ENCODE assay signal across 30 mouse cellular contexts in genomic region chr6:4693544-4693943, GRCm38 (mm10). TPM values are rescaled to one million over a fixed set of nuclear protein-coding genes. Genes with fewer than 3 reads are reported as not detected.
A peak's percentile ranks its signal among the peaks of the same experiment; 100 is the strongest.
DNase-seq lines count a peak whose midpoint lies in the region; ATAC-seq and TF ChIP-seq lines count a peak whose summit lies in the region.
"Had no signal": no experiment of that assay in that cellular context is flagged by ENCODE, and none has a peak within 500 bp of the region (broad histone marks: within the 10 kb centered on the region; RNA-seq: fewer than 3 reads in every experiment).

No protein-coding gene starts in this region.

- WGBS in lung, embryonic 14.5 days: 39% methylated on average over 10 of the region's 10 CpGs
- 41% methylated on average over 10 of the region's 10 CpGs for WGBS in embryonic facial prominence, embryonic 10.5 days

- no peaks in the 10 kb centered on the region for H3K4me1 ChIP-seq in lung, embryonic 14.5 days (ENCODE audit: insufficient read depth)
- H3K4me1 ChIP-seq in embryonic facial prominence, embryonic 10.5 days: peaks cover 19% of the 10 kb centered on the region
- H3K4me1 ChIP-seq: embryonic facial prominence, embryonic 13.5 days; forebrain, embryonic 13.5 days; heart, embryonic 12.5 days; heart, embryonic 15.5 days; hindbrain, embryonic 10.5 days; hindbrain, embryonic 13.5 days; intestine, embryonic 15.5 days had no signal

- no peak overlapping the region for H3K4me2 ChIP-seq in lung, embryonic 14.5 days
- H3K4me2 ChIP-seq: embryonic facial prominence, embryonic 13.5 days; forebrain, embryonic 13.5 days; heart, embryonic 12.5 days; heart, embryonic 15.5 days; hindbrain, embryonic 13.5 days; intestine, embryonic 15.5 days had no signal

- H3K27ac ChIP-seq in lung, embryonic 14.5 days (ENCODE audit: low read depth): no peak overlapping the region
- H3K27ac ChIP-seq in embryonic facial prominence, embryonic 10.5 days (replicated peaks): peak overlapping the region; percentile 36; the same call in 1 of the 2 replicates
- H3K27ac ChIP-seq: embryonic facial prominence, embryonic 13.5 days; forebrain, embryonic 13.5 days; gastrocnemius, adult 2 months; heart, embryonic 15.5 days; hindbrain, embryonic 10.5 days; hindbrain, embryonic 13.5 days; intestine, embryonic 15.5 days had no signal

- no peaks in the 10 kb centered on the region for H3K9me3 ChIP-seq in lung, embryonic 14.5 days (ENCODE audit: low read depth, low read length)
- H3K9me3 ChIP-seq in embryonic facial prominence, embryonic 10.5 days: no peaks in the 10 kb centered on the region
- H3K9me3 ChIP-seq: forebrain, embryonic 13.5 days; G1E; heart, embryonic 12.5 days; heart, embryonic 15.5 days; hindbrain, embryonic 10.5 days; hindbrain, embryonic 13.5 days; intestine, embryonic 15.5 days had no signal

- no peak overlapping the region for H3K4me3 ChIP-seq in lung, embryonic 14.5 days (ENCODE audit: low read depth, low read length)
- no peak overlapping the region for H3K4me3 ChIP-seq in embryonic facial prominence, embryonic 10.5 days
- H3K4me3 ChIP-seq: embryonic facial prominence, embryonic 13.5 days; erythroblast, embryonic 14.5 days; forebrain, embryonic 13.5 days; gastrocnemius, adult 2 months; heart, embryonic 12.5 days; heart, embryonic 15.5 days; hindbrain, embryonic 10.5 days; hindbrain, embryonic 13.5 days; intestine, embryonic 15.5 days had no signal

- peak; percentile 36 for DNase-seq in embryo, embryonic 10.5 days (ENCODE audit: low spot score)
- DNase-seq in embryo, embryonic 9.5 days (ENCODE audit: extremely low spot score): no peak
- DNase-seq in lung, embryonic 14.5 days: peak; percentile 37
- no peak for DNase-seq in lung, postnatal 14 days
- peak; percentile 42 for DNase-seq in embryonic facial prominence, embryonic 10.5 days (ENCODE audit: low spot score)
- DNase-seq: adrenal gland, postnatal 10 days; adrenal gland, postnatal 36 days; B cell, adult 2 months; cerebellum, adult 18-20 months; cerebellum, adult 9-10 months; cerebellum, postnatal 14 days; forebrain, postnatal 0 days; gastrocnemius, adult 2 months; gastrocnemius, postnatal 14 days; heart, adult 18-20 months; heart, postnatal 10 days; heart, postnatal 36 days had no signal

- TF ChIP-seq CTCF in lung, embryonic 14.5 days (IDR thresholded peaks at IDR 0.05; ENCODE audit: low read depth): no peak

- no peaks in the 10 kb centered on the region for H3K27me3 ChIP-seq in lung, embryonic 14.5 days (ENCODE audit: insufficient read depth, low read length)
- H3K27me3 ChIP-seq in embryonic facial prominence, embryonic 10.5 days (replicated peaks; ENCODE audit: low read depth, poor library complexity, severe bottlenecking): no peaks in the 10 kb centered on the region
- H3K27me3 ChIP-seq: CH12.LX; embryonic facial prominence, embryonic 13.5 days; forebrain, embryonic 13.5 days; heart, embryonic 12.5 days; heart, embryonic 15.5 days; hindbrain, embryonic 13.5 days; intestine, embryonic 15.5 days; Patski had no signal

- 0 out of 2 replicates have a peak, but pooled peaks cover 2% of the 10 kb centered on the region for H3K36me3 ChIP-seq in lung, embryonic 14.5 days (ENCODE audit: insufficient read depth)
- H3K36me3 ChIP-seq in embryonic facial prominence, embryonic 10.5 days (replicated peaks): peaks cover 13% of the 10 kb centered on the region
- H3K36me3 ChIP-seq: G1E; heart, embryonic 15.5 days; intestine, embryonic 15.5 days had no signal

- no peak overlapping the region for H3K9ac ChIP-seq in lung, embryonic 14.5 days
- H3K9ac ChIP-seq: embryonic facial prominence, embryonic 13.5 days; forebrain, embryonic 13.5 days; forebrain, postnatal 0 days; heart, embryonic 12.5 days; heart, embryonic 15.5 days; hindbrain, embryonic 13.5 days; intestine, embryonic 15.5 days had no signal

- peak; percentile 71 for ATAC-seq in lung, embryonic 14.5 days (ENCODE audit: insufficient read depth)
- no peak for ATAC-seq in granulocyte monocyte progenitor cell, adult 5-6 weeks (replicated peaks; ENCODE audit: poor library complexity, severe bottlenecking)
- ATAC-seq: forebrain, embryonic 13.5 days; forebrain, postnatal 0 days; hindbrain, embryonic 16.5 days; intestine, embryonic 15.5 days; Patski had no signal

RNA-seq across cellular contexts. Expression of gene Sgce, which starts 53.5 kb away (rescaled TPM):
- 49.9 and 52.7 TPM in 2 replicates for polyA plus RNA-seq in lung, embryonic 14.5 days (2014; fragmentation: Nextera tagmentation; extraction: Ambion mirVana)
- 43.8 and 45.1 TPM in 2 replicates for polyA plus RNA-seq in embryonic facial prominence, embryonic 10.5 days (2016; fragmentation: Nextera tagmentation; extraction: Ambion mirVana)
- not detected in 2 replicates for total RNA-seq in granulocyte monocyte progenitor cell, adult 5-6 weeks (2014; fragmentation: Nextera tagmentation)
- total RNA-seq in granulocyte monocyte progenitor cell, adult 5-6 weeks (2017): 1.0 and 2.3 TPM in 2 replicates
- total RNA-seq: CH12.LX had no signal
- polyA plus RNA-seq: erythroblast, embryonic 14.5 days; G1E had no signal

RNA-seq across cellular contexts. Expression of gene Peg10, which starts 53.6 kb away (rescaled TPM):
- 4.0 and 4.3 TPM in 2 replicates for polyA plus RNA-seq in lung, embryonic 14.5 days (2014; fragmentation: Nextera tagmentation; extraction: Ambion mirVana)
- 15.7 and 18.1 TPM in 2 replicates for polyA plus RNA-seq in embryonic facial prominence, embryonic 10.5 days (2016; fragmentation: Nextera tagmentation; extraction: Ambion mirVana)
- total RNA-seq in granulocyte monocyte progenitor cell, adult 5-6 weeks (2014; fragmentation: Nextera tagmentation): not detected in 2 replicates
- total RNA-seq in granulocyte monocyte progenitor cell, adult 5-6 weeks (2017): 0.04 and 0.15 TPM in 2 replicates
- total RNA-seq: CH12.LX had no signal
- polyA plus RNA-seq: G1E had no signal

Comparison
In these comparisons a context has a peak if more than half of its experiments do, and no peak if none do; other contexts are left out.
1. DNase-seq: peak in embryo, embryonic 10.5 days (single experiment), lung, embryonic 14.5 days (single experiment) and embryonic facial prominence, embryonic 10.5 days (single experiment); none in embryo, embryonic 9.5 days (single experiment) and lung, postnatal 14 days (single experiment).